Mouse (Mus musculus) retina, adult 2 months (tissue): ENCODE data around the gene Srgap2.

Experiments
- DNase-seq: peaks from one replicate; pipeline ENCODE4 v3.0.0-alpha.2; 2012; ENCODE audit warnings: low read depth, low spot score

The Srgap2 gene

GRCm38 (mm10) chr1:131417821-131418660 is 109.1 kb downstream of the Srgap2 start:
- no peak for DNase-seq

- DNase-seq, result no peak
These were observed 109.9 kb downstream of the Srgap2 start for GRCm38 (mm10) chr1:131417059-131417750.

- no peak for DNase-seq
These were observed 123.6 kb downstream of the Srgap2 start for GRCm38 (mm10) chr1:131403567-131403966.

- DNase-seq, result no peak
These were observed 126.3 kb downstream of the Srgap2 start for GRCm38 (mm10) chr1:131400844-131401243.

- DNase-seq, result no peak
These were observed 129.0 kb downstream of the Srgap2 start for GRCm38 (mm10) chr1:131398181-131398580.

GRCm38 (mm10) chr1:131384406-131384805 is 142.7 kb downstream of the Srgap2 start:
- no peak for DNase-seq

GRCm38 (mm10) chr1:131382184-131382583 is 145.0 kb downstream of the Srgap2 start:
- DNase-seq, result no peak

GRCm38 (mm10) chr1:131380254-131380653 is 146.9 kb downstream of the Srgap2 start:
- no peak for DNase-seq

GRCm38 (mm10) chr1:131378914-131379474 is 148.2 kb downstream of the Srgap2 start:
- no peak for DNase-seq

GRCm38 (mm10) chr1:131378081-131378913 is 148.9 kb downstream of the Srgap2 start:
- DNase-seq, result no peak

- no peak for DNase-seq
These were observed 161.3 kb downstream of the Srgap2 start for GRCm38 (mm10) chr1:131365832-131366231.

GRCm38 (mm10) chr1:131364432-131364831 is 162.7 kb downstream of the Srgap2 start:
- no peak for DNase-seq

GRCm38 (mm10) chr1:131363887-131364286 is 163.3 kb downstream of the Srgap2 start:
- no peak for DNase-seq

- DNase-seq, result no peak
These were observed 165.1 kb downstream of the Srgap2 start for GRCm38 (mm10) chr1:131362089-131362488.

GRCm38 (mm10) chr1:131360800-131361199 is 166.4 kb downstream of the Srgap2 start:
- DNase-seq, result no peak

GRCm38 (mm10) chr1:131359609-131360008 is 167.5 kb downstream of the Srgap2 start:
- no peak for DNase-seq

GRCm38 (mm10) chr1:131357213-131357612 is 169.9 kb downstream of the Srgap2 start:
- DNase-seq, result no peak

GRCm38 (mm10) chr1:131351436-131351835 is 175.7 kb downstream of the Srgap2 start:
- no peak for DNase-seq

GRCm38 (mm10) chr1:131349993-131350510 is 177.1 kb downstream of the Srgap2 start:
- no peak for DNase-seq

GRCm38 (mm10) chr1:131347708-131348107 is 179.4 kb downstream of the Srgap2 start:
- DNase-seq, result no peak

- no peak for DNase-seq
These were observed 180.1 kb downstream of the Srgap2 start for GRCm38 (mm10) chr1:131346916-131347555.
